Mouse (Mus musculus): ENCODE results near the gene Gucy2g.

DNA sequence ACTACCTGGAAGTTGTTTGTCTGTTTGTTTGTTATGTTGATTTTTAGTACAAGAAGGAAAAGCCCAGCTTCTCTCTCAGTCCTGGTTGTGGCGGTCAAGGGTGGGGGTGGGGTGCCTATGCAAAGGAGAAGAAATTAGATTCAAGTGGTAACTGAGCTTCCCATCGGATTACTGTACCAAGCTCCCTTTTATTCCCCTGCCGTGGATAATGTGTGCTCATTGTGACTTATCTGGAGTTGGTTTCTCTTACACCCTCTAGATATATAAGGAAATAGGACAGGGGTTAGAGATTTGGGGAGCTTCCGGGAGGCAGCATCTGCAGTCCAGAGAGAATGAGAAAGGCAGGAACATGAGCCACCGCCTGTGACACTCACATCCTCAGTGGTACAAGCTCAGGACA is 60.6 kb downstream of the Gucy2g start, which contains the start of gene Tectb:
- TF ChIP-seq CTCF (IDR thresholded peaks at IDR 0.05; ENCODE audit: borderline replicate concordance, extremely low read depth, insufficient read depth, insufficient read length) (no peak), POLR2A (IDR thresholded peaks at IDR 0.05; ENCODE audit: borderline replicate concordance, extremely low read depth, insufficient read depth, insufficient read length, poor library complexity, severe bottlenecking) (no peak)

All from brain, embryonic 14.5 days (tissue).